Mouse (Mus musculus) skeletal muscle tissue, adult 2 months (tissue): Measurements from ENCODE around the gene Cfap126.
"Not testable (repeated sequence)": the region's sequence is repeated elsewhere in the genome, so short reads cannot be mapped to it uniquely, and the experiment has no call there.

Experiments used
- DNase-seq: peaks from one replicate; pipeline ENCODE4 v3.0.0-alpha.2; 2012; ENCODE audit warnings: low read depth, low spot score

Gene Cfap126

GRCm38 (mm10) chr1:171113873-171114299, at the start of gene Cfap126:
Gene Cfap126 (plus strand): TSS chr1:171113918.
- DNase-seq: peak; percentile 93

GRCm38 (mm10) chr1:171064491-171065242, 49.1 kb upstream of the Cfap126 start, which contains the start of gene Fcgr3:
Gene Fcgr3 (minus strand): TSS chr1:171064935.
- peak; percentile 52 for DNase-seq

GRCm38 (mm10) chr1:171065243-171065587, 48.5 kb upstream of the Cfap126 start:
- DNase-seq: not testable (repeated sequence)

GRCm38 (mm10) chr1:171065768-171066167, 48.0 kb upstream of the Cfap126 start:
- not testable (repeated sequence) for DNase-seq

- not testable (repeated sequence) for DNase-seq
Measured at GRCm38 (mm10) chr1:171066583-171066982, 47.1 kb upstream of the Cfap126 start.

- DNase-seq: not testable (repeated sequence)
Measured at GRCm38 (mm10) chr1:171067928-171068327, 45.8 kb upstream of the Cfap126 start.

- DNase-seq: not testable (repeated sequence)
Measured at GRCm38 (mm10) chr1:171069508-171069907, 44.2 kb upstream of the Cfap126 start.

- DNase-seq: not testable (repeated sequence)
Measured at GRCm38 (mm10) chr1:171070879-171071278, 42.8 kb upstream of the Cfap126 start.

GRCm38 (mm10) chr1:171071726-171072125, 42.0 kb upstream of the Cfap126 start:
- DNase-seq: not testable (repeated sequence)

GRCm38 (mm10) chr1:171072217-171072616, 41.5 kb upstream of the Cfap126 start:
- not testable (repeated sequence) for DNase-seq

- DNase-seq: not testable (repeated sequence)
Measured at GRCm38 (mm10) chr1:171074283-171074682, 39.4 kb upstream of the Cfap126 start.

GRCm38 (mm10) chr1:171076176-171076575, 37.5 kb upstream of the Cfap126 start:
- DNase-seq: not testable (repeated sequence)

GRCm38 (mm10) chr1:171077192-171077591, 36.5 kb upstream of the Cfap126 start:
- not testable (repeated sequence) for DNase-seq

GRCm38 (mm10) chr1:171077955-171078354, 35.8 kb upstream of the Cfap126 start:
- DNase-seq: not testable (repeated sequence)

GRCm38 (mm10) chr1:171078419-171078818, 35.3 kb upstream of the Cfap126 start:
- not testable (repeated sequence) for DNase-seq

GRCm38 (mm10) chr1:171079345-171079744, 34.4 kb upstream of the Cfap126 start:
- not testable (repeated sequence) for DNase-seq

GRCm38 (mm10) chr1:171079825-171080224, 33.9 kb upstream of the Cfap126 start:
- not testable (repeated sequence) for DNase-seq

GRCm38 (mm10) chr1:171081512-171082231, 32.0 kb upstream of the Cfap126 start:
- not testable (repeated sequence) for DNase-seq

GRCm38 (mm10) chr1:171085718-171086117, 28.0 kb upstream of the Cfap126 start:
- no peak for DNase-seq

- DNase-seq: not testable (repeated sequence)
Measured at GRCm38 (mm10) chr1:171088237-171088869, 25.4 kb upstream of the Cfap126 start.

GRCm38 (mm10) chr1:171089891-171090290, 23.8 kb upstream of the Cfap126 start:
- no peak for DNase-seq

- DNase-seq: no peak
Measured at GRCm38 (mm10) chr1:171090761-171091160, 23.0 kb upstream of the Cfap126 start.
